Mouse (Mus musculus): ENCODE measurements at regions not wholly inside any gene's neighbourhood (a gene's known extent, or its start where the extent isn't known, plus 50 kb on each side); places are given as distances from the start of the nearest gene placed in this dataset.

- intact Hi-C loops (cut with DNase I) = no loop called here
- no peak for DNase-seq
Measured at GRCm38 (mm10) chr14:76188105-76188645, 77.5 kb downstream of the Nufip1 start.

GRCm38 (mm10) chr14:76195324-76195723 is 84.6 kb downstream of the Nufip1 start:
- intact Hi-C loops (cut with DNase I) = no loop called here
- no peak for DNase-seq

- intact Hi-C loops (cut with DNase I) = no loop called here
Measured at GRCm38 (mm10) chr14:76197357-76197756, 86.7 kb downstream of the Nufip1 start.

GRCm38 (mm10) chr14:76198406-76198805 is 87.7 kb downstream of the Nufip1 start:
- intact Hi-C loops (cut with DNase I) = no loop called here
- DNase-seq = no peak

More at GRCm38 (mm10) chr14:76197357-76197756, 86.7 kb downstream of the Nufip1 start:
- DNase-seq = no peak

GRCm38 (mm10) chr14:76202595-76202994 is 91.9 kb downstream of the Nufip1 start:
- no peak for DNase-seq
- intact Hi-C loops (cut with DNase I) = no loop called here

GRCm38 (mm10) chr14:76203135-76203534 is 92.4 kb downstream of the Nufip1 start:
- intact Hi-C loops (cut with DNase I) = no loop called here

GRCm38 (mm10) chr14:76216446-76217177 is 105.9 kb downstream of the Nufip1 start:
- intact Hi-C loops (cut with DNase I) = no loop called here

More at GRCm38 (mm10) chr14:76203135-76203534, 92.4 kb downstream of the Nufip1 start:
- no peak for DNase-seq

GRCm38 (mm10) chr14:76217178-76217500 is 106.4 kb downstream of the Nufip1 start:
- DNase-seq = no peak

More at GRCm38 (mm10) chr14:76216446-76217177, 105.9 kb downstream of the Nufip1 start:
- no peak for DNase-seq

GRCm38 (mm10) chr14:76217571-76218256 is 107.0 kb downstream of the Nufip1 start:
- intact Hi-C loops (cut with DNase I) = no loop called here
- DNase-seq = no peak

More at GRCm38 (mm10) chr14:76217178-76217500, 106.4 kb downstream of the Nufip1 start:
- intact Hi-C loops (cut with DNase I) = no loop called here

GRCm38 (mm10) chr14:76220952-76221351 is 110.3 kb downstream of the Nufip1 start:
- DNase-seq = no peak
- intact Hi-C loops (cut with DNase I) = no loop called here

- intact Hi-C loops (cut with DNase I) = no loop called here
- DNase-seq = no peak
Measured at GRCm38 (mm10) chr14:76221617-76222319, 111.1 kb downstream of the Nufip1 start.

- intact Hi-C loops (cut with DNase I) = no loop called here
Measured at GRCm38 (mm10) chr14:76222320-76222626, 111.6 kb downstream of the Nufip1 start.

GRCm38 (mm10) chr14:76223036-76223650 is 112.5 kb downstream of the Nufip1 start:
- intact Hi-C loops (cut with DNase I) = no loop called here
- DNase-seq = no peak

More at GRCm38 (mm10) chr14:76222320-76222626, 111.6 kb downstream of the Nufip1 start:
- DNase-seq = no peak

- intact Hi-C loops (cut with DNase I) = no loop called here
Measured at GRCm38 (mm10) chr14:76223903-76224302, 113.2 kb downstream of the Nufip1 start.

GRCm38 (mm10) chr14:76225532-76225931 is 114.8 kb downstream of the Nufip1 start:
- DNase-seq = no peak
- intact Hi-C loops (cut with DNase I) = no loop called here

More at GRCm38 (mm10) chr14:76223903-76224302, 113.2 kb downstream of the Nufip1 start:
- DNase-seq = no peak

GRCm38 (mm10) chr14:76226621-76227297 is 116.1 kb downstream of the Nufip1 start:
- DNase-seq = no peak
- intact Hi-C loops (cut with DNase I) = no loop called here

GRCm38 (mm10) chr14:76228968-76229555 is 118.4 kb downstream of the Nufip1 start:
- DNase-seq = no peak
- intact Hi-C loops (cut with DNase I) = no loop called here

GRCm38 (mm10) chr14:76239856-76240493 is 129.3 kb downstream of the Nufip1 start:
- intact Hi-C loops (cut with DNase I) = loop anchor here (5.0 kb wide), 1 partner anchor 73 kb away; no protein-coding TSS in a partner anchor
- DNase-seq = no peak

Measured in gastrocnemius, postnatal 36 days (tissue).